Mouse (Mus musculus) midbrain, embryonic 10.5 days (tissue): ENCODE measurements around the gene Mrvi1. TPM values are rescaled to one million over a fixed set of nuclear protein-coding genes. Genes with fewer than 3 reads are reported as not detected.

Experiments used
- DNase-seq: peaks from one replicate; pipeline ENCODE4 v3.0.0-alpha.2; 2017; ENCODE audit warnings: low spot score
- H3K27ac ChIP-seq: fragments of 300-500 bp; sonication (generic); replicated peaks from 2 replicates; pipeline ENCODE4 v1.5.1; 2016; ENCODE audit warnings: mild to moderate bottlenecking
- H3K27me3 ChIP-seq: fragments of 300-500 bp; sonication (generic); 2 replicates; pipeline ENCODE4 v1.6.1; 2016; ENCODE audit warnings: low read depth, mild to moderate bottlenecking; ENCODE audit not compliant: poor library complexity, severe bottlenecking
- H3K36me3 ChIP-seq: fragments of 300-500 bp; sonication (generic); 2 replicates; pipeline ENCODE4 v1.6.1; 2016; ENCODE audit warnings: mild to moderate bottlenecking, moderate library complexity
- H3K4me1 ChIP-seq: fragments of 300-500 bp; sonication (generic); 2 replicates; pipeline ENCODE4 v1.6.1; 2016
- H3K4me3 ChIP-seq: fragments of 300-500 bp; sonication (generic); 2 replicates; pipeline ENCODE4 v1.5.1; 2016; ENCODE audit warnings: mild to moderate bottlenecking, moderate library complexity
- H3K9me3 ChIP-seq: fragments of 300-500 bp; sonication (generic); replicated peaks from 2 replicates; pipeline ENCODE4 v1.6.1; 2016; ENCODE audit warnings: mild to moderate bottlenecking
- WGBS: fragments of 180-500 bp; shearing (Covaris S2); methylation state at CpG from one replicate; pipeline ENCODE4 v1.1.7; 2016; 5-methylcytosine and 5-hydroxymethylcytosine counted together
- polyA plus RNA-seq: library from polyadenylated mRNA; unstranded; fragments of >200 nt; fragmentation: Nextera tagmentation; extraction: Ambion mirVana; gene quantifications from 2 replicates; pipeline ENCODE4 v1.2.1, GENCODE M21; 2016

Mrvi1 gene
- polyA plus RNA-seq, 1 experiment from 2014 or later, result 1.0 TPM

- Histone ChIP-seq H3K4me3 (no peak overlapping the region), H3K4me1 (peaks cover 11% of the 10 kb centered on the region), H3K9me3 (no peaks in the 10 kb centered on the region), H3K27me3 (no peaks in the 10 kb centered on the region), H3K36me3 (no peaks in the 10 kb centered on the region), H3K27ac (no peak overlapping the region)
- DNase-seq, result no peak
- WGBS, result 87% methylated on average over 4 of the region's 4 CpGs
These were observed 14.9 kb downstream of the Mrvi1 start for GRCm38 (mm10) chr7:110967373-110967772.

- Histone ChIP-seq H3K4me1 (peaks cover 11% of the 10 kb centered on the region), H3K36me3 (no peaks in the 10 kb centered on the region), H3K9me3 (no peaks in the 10 kb centered on the region), H3K27ac (no peak overlapping the region), H3K27me3 (no peaks in the 10 kb centered on the region), H3K4me3 (no peak overlapping the region)
- no peak for DNase-seq
- WGBS, result 91% methylated on average over 5 of the region's 5 CpGs
These were observed 15.4 kb downstream of the Mrvi1 start for GRCm38 (mm10) chr7:110966853-110967252.

GRCm38 (mm10) chr7:110965387-110965786, 16.9 kb downstream of the Mrvi1 start:
- Histone ChIP-seq H3K4me3 (no peak overlapping the region), H3K4me1 (peaks cover 11% of the 10 kb centered on the region), H3K27me3 (no peaks in the 10 kb centered on the region), H3K36me3 (no peaks in the 10 kb centered on the region), H3K9me3 (no peaks in the 10 kb centered on the region), H3K27ac (no peak overlapping the region)
- 77% methylated on average over 3 of the region's 3 CpGs for WGBS
- DNase-seq, result no peak

- no peak for DNase-seq
- no peaks in the 10 kb centered on the region for H3K36me3 ChIP-seq
- no peaks in the 10 kb centered on the region for H3K9me3 ChIP-seq
- H3K4me1 ChIP-seq, result peaks cover 11% of the 10 kb centered on the region
- WGBS, result 83% methylated on average over 3 of the region's 3 CpGs
- H3K27me3 ChIP-seq, result no peaks in the 10 kb centered on the region
- no peak overlapping the region for H3K4me3 ChIP-seq
- H3K27ac ChIP-seq, result no peak overlapping the region
These were observed 18.6 kb downstream of the Mrvi1 start for GRCm38 (mm10) chr7:110963655-110963997.

GRCm38 (mm10) chr7:110962943-110963654, 19.2 kb downstream of the Mrvi1 start:
- H3K27ac ChIP-seq, result no peak overlapping the region
- H3K4me1 ChIP-seq, result peaks cover 11% of the 10 kb centered on the region
- DNase-seq, result no peak
- H3K4me3 ChIP-seq, result no peak overlapping the region
- no peaks in the 10 kb centered on the region for H3K27me3 ChIP-seq
- 68% methylated on average over 9 of the region's 9 CpGs for WGBS
- H3K36me3 ChIP-seq, result no peaks in the 10 kb centered on the region
- no peaks in the 10 kb centered on the region for H3K9me3 ChIP-seq

GRCm38 (mm10) chr7:110962497-110962896, 19.8 kb downstream of the Mrvi1 start:
- Histone ChIP-seq H3K27me3 (no peaks in the 10 kb centered on the region), H3K9me3 (no peaks in the 10 kb centered on the region), H3K4me1 (peaks cover 11% of the 10 kb centered on the region), H3K4me3 (no peak overlapping the region), H3K27ac (no peak overlapping the region), H3K36me3 (no peaks in the 10 kb centered on the region)
- no peak for DNase-seq
- 87% methylated on average over 3 of the region's 3 CpGs for WGBS

GRCm38 (mm10) chr7:110956422-110957170, 25.7 kb downstream of the Mrvi1 start:
- 89% methylated on average over 14 of the region's 14 CpGs for WGBS
- H3K36me3 ChIP-seq, result no peaks in the 10 kb centered on the region
- no peaks in the 10 kb centered on the region for H3K9me3 ChIP-seq
- no peaks in the 10 kb centered on the region for H3K27me3 ChIP-seq
- no peak overlapping the region for H3K4me3 ChIP-seq
- no peak for DNase-seq
- H3K27ac ChIP-seq, result no peak overlapping the region
- H3K4me1 ChIP-seq, result no peaks in the 10 kb centered on the region

GRCm38 (mm10) chr7:110955576-110955975, 26.7 kb downstream of the Mrvi1 start:
- Histone ChIP-seq H3K36me3 (no peaks in the 10 kb centered on the region), H3K27me3 (no peaks in the 10 kb centered on the region), H3K27ac (no peak overlapping the region), H3K4me1 (no peaks in the 10 kb centered on the region), H3K4me3 (no peak overlapping the region), H3K9me3 (no peaks in the 10 kb centered on the region)
- 84% methylated on average over 2 of the region's 2 CpGs for WGBS
- no peak for DNase-seq

- no peak for DNase-seq
- H3K4me1 ChIP-seq, result no peaks in the 10 kb centered on the region
- H3K4me3 ChIP-seq, result no peak overlapping the region
- H3K27me3 ChIP-seq, result no peaks in the 10 kb centered on the region
- no peaks in the 10 kb centered on the region for H3K9me3 ChIP-seq
- no peak overlapping the region for H3K27ac ChIP-seq
- H3K36me3 ChIP-seq, result no peaks in the 10 kb centered on the region
- 91% methylated on average over 6 of the region's 6 CpGs for WGBS
These were observed 28.0 kb downstream of the Mrvi1 start for GRCm38 (mm10) chr7:110954072-110954858.

GRCm38 (mm10) chr7:110953210-110953609, 29.1 kb downstream of the Mrvi1 start:
- 0 out of 2 replicates have a peak overlapping the region, but pooled peaks have one; percentile 33 for H3K27ac ChIP-seq
- H3K9me3 ChIP-seq, result no peaks in the 10 kb centered on the region
- no peaks in the 10 kb centered on the region for H3K4me1 ChIP-seq
- WGBS, result 97% methylated on average over 1 of the region's 1 CpGs
- no peak overlapping the region for H3K4me3 ChIP-seq
- DNase-seq, result no peak
- H3K36me3 ChIP-seq, result no peaks in the 10 kb centered on the region
- no peaks in the 10 kb centered on the region for H3K27me3 ChIP-seq

- no peaks in the 10 kb centered on the region for H3K36me3 ChIP-seq
- H3K27me3 ChIP-seq, result no peaks in the 10 kb centered on the region
- H3K9me3 ChIP-seq, result no peaks in the 10 kb centered on the region
- no peak overlapping the region for H3K27ac ChIP-seq
- H3K4me1 ChIP-seq, result no peaks in the 10 kb centered on the region
- no peak overlapping the region for H3K4me3 ChIP-seq
- DNase-seq, result no peak
These were observed 31.7 kb downstream of the Mrvi1 start for GRCm38 (mm10) chr7:110950621-110950925.

GRCm38 (mm10) chr7:110949785-110950620, 32.3 kb downstream of the Mrvi1 start:
- Histone ChIP-seq H3K9me3 (no peaks in the 10 kb centered on the region), H3K27ac (no peak overlapping the region), H3K4me3 (no peak overlapping the region), H3K4me1 (no peaks in the 10 kb centered on the region), H3K36me3 (no peaks in the 10 kb centered on the region), H3K27me3 (no peaks in the 10 kb centered on the region)
- DNase-seq, result no peak
- 87% methylated on average over 13 of the region's 13 CpGs for whole genome bisulfite sequencing
